Mouse (Mus musculus): ENCODE results near the gene Olfml2b. TPM values are rescaled to one million over a fixed set of nuclear protein-coding genes. Genes with fewer than 3 reads are reported as not detected.

Gene Olfml2b
- polyA plus RNA-seq, 1 experiment from 2014 or later = 14.7 TPM

DNA sequence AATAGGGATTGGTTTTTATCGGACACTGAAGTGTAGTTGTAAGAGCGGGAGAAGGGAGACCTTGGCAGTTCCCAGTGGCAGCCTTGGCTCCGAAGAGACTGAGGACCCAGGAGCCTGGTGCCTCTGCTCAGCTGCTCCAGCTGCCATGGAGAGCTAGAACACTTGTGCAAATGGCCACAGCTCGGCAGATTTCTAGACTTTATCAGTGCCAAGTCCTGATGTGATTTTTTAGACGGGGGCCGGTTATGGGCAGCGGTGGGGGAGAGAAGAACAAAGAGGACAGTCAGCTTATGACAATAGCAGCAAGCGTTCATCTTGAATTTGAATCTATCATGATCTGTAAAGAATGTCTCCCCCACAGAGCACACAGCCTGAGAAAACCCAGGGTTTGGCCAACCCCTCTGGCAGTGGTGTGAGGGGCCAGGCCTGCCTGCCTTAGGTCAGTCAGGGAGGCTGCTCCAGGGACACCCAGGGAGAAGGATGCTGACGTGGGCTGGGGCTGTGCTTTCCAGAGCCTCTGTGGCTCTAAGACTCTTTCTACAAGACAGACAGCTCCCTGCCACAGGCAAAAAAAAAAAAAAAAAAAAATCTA, 29.9 kb downstream of the Olfml2b start:
- H3K27ac ChIP-seq (replicated peaks; ENCODE audit: low read depth, low read length) = no peak overlapping the region
- no peak overlapping the region for H3K4me2 ChIP-seq (ENCODE audit: low read depth, severe bottlenecking)
- H3K36me3 ChIP-seq (ENCODE audit: control insufficient read depth, insufficient read depth, low read length) = no peaks in the 10 kb centered on the region; the same call in 1 of the 2 replicates
- no peak for DNase-seq (ENCODE audit: low spot score)
- H3K27me3 ChIP-seq (ENCODE audit: control insufficient read depth, insufficient read depth, low read length) = no peaks in the 10 kb centered on the region
- H3K4me3 ChIP-seq (ENCODE audit: low read depth, low read length) = no peak overlapping the region
- ATAC-seq (ENCODE audit: insufficient number of reproducible peaks, low FRiP score, low TSS enrichment, low read depth) = no peak
- no peak overlapping the region for H3K9ac ChIP-seq (ENCODE audit: low read length)
- no peaks in the 10 kb centered on the region for H3K9me3 ChIP-seq (ENCODE audit: control insufficient read depth, low read length)
- WGBS = 88% methylated on average over 9 of the region's 9 CpGs
- H3K4me1 ChIP-seq (ENCODE audit: control insufficient read depth, insufficient read depth, low read length) = no peaks in the 10 kb centered on the region

DNA sequence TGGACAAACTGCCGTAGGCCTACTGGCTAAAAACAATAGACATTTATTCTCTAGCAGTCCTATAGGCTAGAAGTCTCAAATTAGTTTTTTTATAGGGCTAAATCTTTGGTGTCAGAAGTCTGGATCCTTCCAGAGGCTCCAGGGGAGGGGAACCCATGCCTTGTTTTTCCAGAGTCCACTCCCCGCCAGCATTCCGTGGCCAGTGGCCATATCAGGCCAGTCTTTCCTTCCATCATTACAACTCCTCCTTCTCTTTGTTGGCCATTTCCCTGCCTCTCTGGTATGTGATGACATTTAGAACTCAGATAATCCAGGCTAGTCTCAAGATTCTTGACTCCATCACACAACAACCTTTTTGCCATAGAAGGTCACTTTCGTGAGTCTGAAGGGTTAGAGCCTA, 33.3 kb downstream of the Olfml2b start:
- H3K27ac ChIP-seq (replicated peaks; ENCODE audit: low read depth, low read length) = no peak overlapping the region
- no peak overlapping the region for H3K4me3 ChIP-seq (ENCODE audit: low read depth, low read length)
- no peaks in the 10 kb centered on the region for H3K4me1 ChIP-seq (ENCODE audit: control insufficient read depth, insufficient read depth, low read length)
- no peaks in the 10 kb centered on the region for H3K9me3 ChIP-seq (ENCODE audit: control insufficient read depth, low read length)
- no peak overlapping the region for H3K4me2 ChIP-seq (ENCODE audit: low read depth, severe bottlenecking)
- no peaks in the 10 kb centered on the region for H3K36me3 ChIP-seq (ENCODE audit: control insufficient read depth, insufficient read depth, low read length)
- ATAC-seq (ENCODE audit: insufficient number of reproducible peaks, low FRiP score, low TSS enrichment, low read depth) (no peak), DNase-seq (ENCODE audit: low spot score) (no peak)
- 95% methylated on average over 4 of the region's 4 CpGs for WGBS
- H3K9ac ChIP-seq (ENCODE audit: low read length) = no peak overlapping the region
- no peaks in the 10 kb centered on the region for H3K27me3 ChIP-seq (ENCODE audit: control insufficient read depth, insufficient read depth, low read length)

DNA sequence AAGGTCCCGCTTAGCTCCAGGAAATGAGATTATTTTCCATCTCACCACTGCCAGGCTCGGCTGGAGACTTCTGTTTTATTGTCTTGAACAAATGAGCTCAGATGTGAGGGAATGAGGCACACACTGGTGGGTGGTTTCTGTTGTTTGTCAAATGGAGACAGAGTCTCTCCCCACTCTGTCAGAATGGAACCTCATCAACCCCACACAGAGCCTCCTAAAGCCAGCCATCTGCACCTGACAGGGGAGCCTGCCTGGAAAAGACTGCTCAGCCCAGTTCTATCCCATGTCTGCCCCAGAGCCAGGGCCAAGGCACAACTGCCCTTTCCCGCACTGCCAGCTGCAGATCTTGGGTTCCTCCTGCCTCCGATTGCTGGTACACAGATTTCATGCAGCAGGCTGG, 34.5 kb downstream of the Olfml2b start:
- DNase-seq (ENCODE audit: low spot score) (no peak), ATAC-seq (ENCODE audit: insufficient number of reproducible peaks, low FRiP score, low TSS enrichment, low read depth) (no peak)
- whole genome bisulfite sequencing = 60% methylated on average over 4 of the region's 4 CpGs
- H3K27me3 ChIP-seq (ENCODE audit: control insufficient read depth, insufficient read depth, low read length) = no peaks in the 10 kb centered on the region
- no peak overlapping the region for H3K4me2 ChIP-seq (ENCODE audit: low read depth, severe bottlenecking)
- H3K27ac ChIP-seq (replicated peaks; ENCODE audit: low read depth, low read length) = no peak overlapping the region
- H3K4me1 ChIP-seq (ENCODE audit: control insufficient read depth, insufficient read depth, low read length) = no peaks in the 10 kb centered on the region
- H3K9ac ChIP-seq (ENCODE audit: low read length) = no peak overlapping the region
- no peaks in the 10 kb centered on the region for H3K36me3 ChIP-seq (ENCODE audit: control insufficient read depth, insufficient read depth, low read length)
- H3K4me3 ChIP-seq (ENCODE audit: low read depth, low read length) = no peak overlapping the region
- no peaks in the 10 kb centered on the region for H3K9me3 ChIP-seq (ENCODE audit: control insufficient read depth, low read length)

DNA sequence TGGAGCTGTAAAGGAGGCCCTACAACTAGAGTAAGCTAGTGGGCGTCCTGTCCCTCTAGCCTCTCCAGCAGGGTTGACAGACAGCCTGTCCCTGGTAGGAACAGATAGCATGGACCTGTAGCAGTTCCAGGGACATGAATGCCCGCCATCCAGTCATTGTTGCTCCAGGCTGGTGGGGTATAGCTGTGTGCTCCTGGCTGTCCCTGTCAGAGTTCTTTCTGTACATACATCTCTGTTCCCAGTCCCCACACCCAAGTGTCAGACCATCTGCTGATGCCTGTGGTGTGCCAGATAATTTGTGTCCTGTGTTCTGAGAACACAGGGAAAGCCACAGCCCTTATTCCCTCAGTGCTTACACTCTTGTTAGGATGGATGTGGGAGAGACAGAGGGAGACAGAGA, 35.3 kb downstream of the Olfml2b start:
- DNase-seq (ENCODE audit: low spot score) = no peak
- ATAC-seq (ENCODE audit: insufficient number of reproducible peaks, low FRiP score, low TSS enrichment, low read depth) = no peak
- no peak overlapping the region for H3K9ac ChIP-seq (ENCODE audit: low read length)
- no peak overlapping the region for H3K4me2 ChIP-seq (ENCODE audit: low read depth, severe bottlenecking)
- H3K9me3 ChIP-seq (ENCODE audit: control insufficient read depth, low read length) = no peaks in the 10 kb centered on the region
- H3K27ac ChIP-seq (replicated peaks; ENCODE audit: low read depth, low read length) = no peak overlapping the region
- WGBS = 79% methylated on average over 2 of the region's 2 CpGs
- H3K4me1 ChIP-seq (ENCODE audit: control insufficient read depth, insufficient read depth, low read length) = no peaks in the 10 kb centered on the region
- H3K36me3 ChIP-seq (ENCODE audit: control insufficient read depth, insufficient read depth, low read length) = no peaks in the 10 kb centered on the region
- no peak overlapping the region for H3K4me3 ChIP-seq (ENCODE audit: low read depth, low read length)
- H3K27me3 ChIP-seq (ENCODE audit: control insufficient read depth, insufficient read depth, low read length) = no peaks in the 10 kb centered on the region

DNA sequence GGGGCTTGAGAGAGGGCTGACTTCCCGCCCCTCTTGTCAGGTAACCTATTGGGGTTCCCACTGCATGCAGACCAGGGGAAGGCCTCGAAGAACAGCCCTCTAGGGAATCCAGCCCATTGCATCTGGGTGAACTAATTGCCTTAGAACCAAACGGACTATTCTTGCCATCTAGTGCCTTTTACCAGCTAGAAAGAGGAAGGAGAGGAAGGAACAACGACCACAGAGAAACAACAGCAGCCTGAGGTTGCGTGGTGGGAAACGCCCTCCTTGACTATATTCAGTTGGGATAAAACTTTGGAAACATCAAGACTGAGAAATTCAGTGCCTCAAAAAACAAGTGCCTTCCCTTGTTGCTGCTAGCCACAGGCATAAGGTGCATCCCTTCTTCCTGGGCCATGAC, 39.5 kb downstream of the Olfml2b start:
- WGBS = 77% methylated on average over 6 of the region's 6 CpGs
- Histone ChIP-seq H3K4me3 (ENCODE audit: low read depth, low read length) (no peak overlapping the region), H3K27ac (replicated peaks; ENCODE audit: low read depth, low read length) (no peak overlapping the region), H3K9me3 (ENCODE audit: control insufficient read depth, low read length) (no peaks in the 10 kb centered on the region), H3K9ac (ENCODE audit: low read length) (no peak overlapping the region), H3K27me3 (ENCODE audit: control insufficient read depth, insufficient read depth, low read length) (no peaks in the 10 kb centered on the region), H3K4me2 (ENCODE audit: low read depth, severe bottlenecking) (no peak overlapping the region), H3K36me3 (ENCODE audit: control insufficient read depth, insufficient read depth, low read length) (no peaks in the 10 kb centered on the region), H3K4me1 (ENCODE audit: control insufficient read depth, insufficient read depth, low read length) (no peaks in the 10 kb centered on the region)
- ATAC-seq (ENCODE audit: insufficient number of reproducible peaks, low FRiP score, low TSS enrichment, low read depth) (no peak), DNase-seq (ENCODE audit: low spot score) (no peak)

DNA sequence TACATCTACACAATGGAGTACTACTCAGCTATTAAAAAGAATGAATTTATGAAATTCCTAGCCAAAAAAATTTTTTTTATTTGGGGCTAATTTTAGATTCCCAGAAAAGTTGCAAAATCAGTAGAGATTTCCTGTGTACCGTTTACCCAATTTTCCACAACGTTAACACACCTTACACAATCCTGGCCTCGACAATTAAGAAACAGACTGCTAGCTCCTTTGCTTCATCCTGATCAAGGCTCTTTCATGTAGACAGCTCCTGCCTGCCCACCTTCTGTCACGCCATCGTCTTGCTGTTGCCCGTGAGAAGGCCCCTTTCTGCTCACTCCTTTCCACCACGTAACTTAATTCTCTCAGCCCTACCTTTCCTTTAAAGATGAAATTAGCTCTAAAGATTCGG, 45.4 kb downstream of the Olfml2b start:
- Histone ChIP-seq H3K27me3 (ENCODE audit: control insufficient read depth, insufficient read depth, low read length) (no peaks in the 10 kb centered on the region), H3K27ac (replicated peaks; ENCODE audit: low read depth, low read length) (no peak overlapping the region), H3K9ac (ENCODE audit: low read length) (no peak overlapping the region), H3K4me2 (ENCODE audit: low read depth, severe bottlenecking) (no peak overlapping the region), H3K36me3 (ENCODE audit: control insufficient read depth, insufficient read depth, low read length) (no peaks in the 10 kb centered on the region), H3K9me3 (ENCODE audit: control insufficient read depth, low read length) (no peaks in the 10 kb centered on the region), H3K4me1 (ENCODE audit: control insufficient read depth, insufficient read depth, low read length) (no peaks in the 10 kb centered on the region), H3K4me3 (ENCODE audit: low read depth, low read length) (no peak overlapping the region)
- ATAC-seq (ENCODE audit: insufficient number of reproducible peaks, low FRiP score, low TSS enrichment, low read depth) = no peak
- no peak for DNase-seq (ENCODE audit: low spot score)
- WGBS = 95% methylated on average over 8 of the region's 8 CpGs

DNA sequence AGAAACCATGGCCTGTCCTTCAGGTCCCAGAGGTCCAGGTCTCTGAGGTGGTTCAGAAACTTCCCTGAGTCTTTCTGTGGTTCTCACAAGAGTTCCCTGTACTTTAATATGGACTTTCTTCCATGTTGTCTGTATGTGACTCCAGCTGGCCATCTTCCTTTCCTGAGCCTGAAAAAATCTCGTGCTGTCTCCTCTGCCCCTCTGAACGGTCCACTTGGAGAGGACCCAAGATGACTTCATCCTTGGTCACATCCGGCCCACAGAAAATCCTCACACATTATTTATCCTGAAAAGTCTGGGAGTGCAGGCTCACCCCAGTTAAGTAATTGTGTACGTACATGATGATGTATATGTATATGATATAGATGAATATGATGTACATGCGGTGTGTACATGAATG, 47.0 kb downstream of the Olfml2b start:
- Histone ChIP-seq H3K9ac (ENCODE audit: low read length) (no peak overlapping the region), H3K4me2 (ENCODE audit: low read depth, severe bottlenecking) (no peak overlapping the region), H3K4me1 (ENCODE audit: control insufficient read depth, insufficient read depth, low read length) (no peaks in the 10 kb centered on the region), H3K4me3 (ENCODE audit: low read depth, low read length) (no peak overlapping the region), H3K27ac (replicated peaks; ENCODE audit: low read depth, low read length) (no peak overlapping the region), H3K36me3 (ENCODE audit: control insufficient read depth, insufficient read depth, low read length) (no peaks in the 10 kb centered on the region), H3K9me3 (ENCODE audit: control insufficient read depth, low read length) (no peaks in the 10 kb centered on the region), H3K27me3 (ENCODE audit: control insufficient read depth, insufficient read depth, low read length) (no peaks in the 10 kb centered on the region)
- WGBS = 90% methylated on average over 5 of the region's 5 CpGs
- no peak for DNase-seq (ENCODE audit: low spot score)
- no peak for ATAC-seq (ENCODE audit: insufficient number of reproducible peaks, low FRiP score, low TSS enrichment, low read depth)

DNA sequence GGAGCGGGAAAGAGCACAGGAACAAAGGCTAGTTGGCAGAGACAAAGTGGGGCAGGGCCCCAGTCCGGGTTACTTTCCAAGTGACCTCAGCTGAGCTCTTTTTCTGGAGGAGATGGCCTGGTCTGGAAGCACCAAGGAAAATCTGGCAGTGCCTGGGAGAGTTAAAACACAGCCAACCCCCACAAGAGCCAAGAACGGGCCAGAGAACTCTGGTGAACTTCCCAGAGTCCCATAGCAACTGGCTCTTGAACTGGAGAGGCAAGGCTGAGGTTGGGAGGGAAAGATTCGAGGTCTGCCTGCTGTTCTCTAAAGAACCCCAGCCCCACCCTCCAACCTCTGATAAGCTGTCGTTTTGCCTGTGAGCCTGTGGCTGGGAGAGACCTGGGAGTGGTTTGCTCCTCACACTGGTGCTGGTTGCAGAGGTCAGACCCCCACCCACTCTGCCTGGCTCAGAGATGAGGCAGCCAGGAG, 50.5 kb downstream of the Olfml2b start:
- H3K27ac ChIP-seq (replicated peaks; ENCODE audit: low read depth, low read length) = no peak overlapping the region

DNA sequence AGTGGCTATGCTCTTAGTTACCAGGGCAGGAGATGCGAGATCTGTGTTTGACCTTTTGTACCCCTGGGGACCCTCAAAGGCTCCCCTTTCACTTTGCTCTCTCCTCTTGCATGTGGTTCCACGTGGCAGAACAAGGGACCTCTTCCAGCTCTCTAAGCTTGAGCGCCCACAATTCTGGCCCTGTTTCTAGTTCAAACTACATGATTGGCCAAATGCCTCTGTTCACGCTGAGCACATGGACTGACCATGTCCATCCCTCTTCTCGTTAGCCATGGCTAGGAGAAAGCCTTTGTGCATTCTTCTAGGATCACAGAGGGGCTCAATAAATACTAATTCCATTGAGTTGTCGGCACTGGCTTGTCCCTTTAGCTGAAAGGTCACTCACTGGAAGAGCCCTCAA, 51.0 kb downstream of the Olfml2b start:
- H3K36me3 ChIP-seq (ENCODE audit: control insufficient read depth, insufficient read depth, low read length) = no peaks in the 10 kb centered on the region
- ATAC-seq (ENCODE audit: insufficient number of reproducible peaks, low FRiP score, low TSS enrichment, low read depth) (no peak), DNase-seq (ENCODE audit: low spot score) (no peak)
- H3K27me3 ChIP-seq (ENCODE audit: control insufficient read depth, insufficient read depth, low read length) = no peaks in the 10 kb centered on the region
- H3K9ac ChIP-seq (ENCODE audit: low read length) = no peak overlapping the region
- no peaks in the 10 kb centered on the region for H3K9me3 ChIP-seq (ENCODE audit: control insufficient read depth, low read length)
- H3K4me1 ChIP-seq (ENCODE audit: control insufficient read depth, insufficient read depth, low read length) = no peaks in the 10 kb centered on the region
- 79% methylated on average over 6 of the region's 6 CpGs for WGBS
- H3K27ac ChIP-seq (replicated peaks; ENCODE audit: low read depth, low read length) = no peak overlapping the region
- H3K4me3 ChIP-seq (ENCODE audit: low read depth, low read length) = no peak overlapping the region
- H3K4me2 ChIP-seq (ENCODE audit: low read depth, severe bottlenecking) = no peak overlapping the region

More for the DNA sequence above, 50.5 kb downstream of the Olfml2b start:
- 53% methylated on average over 5 of the region's 5 CpGs for WGBS
- DNase-seq (ENCODE audit: low spot score) (no peak), ATAC-seq (ENCODE audit: insufficient number of reproducible peaks, low FRiP score, low TSS enrichment, low read depth) (no peak)
- no peaks in the 10 kb centered on the region for H3K27me3 ChIP-seq (ENCODE audit: control insufficient read depth, insufficient read depth, low read length)
- no peaks in the 10 kb centered on the region for H3K9me3 ChIP-seq (ENCODE audit: control insufficient read depth, low read length)
- no peaks in the 10 kb centered on the region for H3K36me3 ChIP-seq (ENCODE audit: control insufficient read depth, insufficient read depth, low read length)
- H3K9ac ChIP-seq (ENCODE audit: low read length) = no peak overlapping the region
- H3K4me1 ChIP-seq (ENCODE audit: control insufficient read depth, insufficient read depth, low read length) = no peaks in the 10 kb centered on the region
- no peak overlapping the region for H3K4me3 ChIP-seq (ENCODE audit: low read depth, low read length)
- H3K4me2 ChIP-seq (ENCODE audit: low read depth, severe bottlenecking) = no peak overlapping the region

All from limb, embryonic 11.5 days (tissue).